Mouse (Mus musculus) left cerebral cortex, postnatal 25 days (tissue): ENCODE measurements around the gene 2900026A02Rik. TPM values are rescaled to one million over a fixed set of nuclear protein-coding genes. Genes with fewer than 3 reads are reported as not detected.

Experiments
- DNase-seq, 2 experiments: peaks; one replicate each; pipeline ENCODE4 v3.0.0; 2022; ENCODE audit warnings: low spot score in 2 of 2, mixed read lengths in 1 of 2
- intact Hi-C: fragments of 180-260 bp; cut with DNase I; formaldehyde crosslinking; loops from one replicate; pipeline ENCODE4 v1.15.1; 2025
- total RNA-seq, 2 experiments: library from RNA; stranded (reverse); gene quantifications; 2 replicates each; pipeline ENCODE4 v1.2.3; 2021

Gene 2900026A02Rik
- total RNA-seq, 2 experiments from 2014 or later = 39.0 to 44.7 TPM

DNA sequence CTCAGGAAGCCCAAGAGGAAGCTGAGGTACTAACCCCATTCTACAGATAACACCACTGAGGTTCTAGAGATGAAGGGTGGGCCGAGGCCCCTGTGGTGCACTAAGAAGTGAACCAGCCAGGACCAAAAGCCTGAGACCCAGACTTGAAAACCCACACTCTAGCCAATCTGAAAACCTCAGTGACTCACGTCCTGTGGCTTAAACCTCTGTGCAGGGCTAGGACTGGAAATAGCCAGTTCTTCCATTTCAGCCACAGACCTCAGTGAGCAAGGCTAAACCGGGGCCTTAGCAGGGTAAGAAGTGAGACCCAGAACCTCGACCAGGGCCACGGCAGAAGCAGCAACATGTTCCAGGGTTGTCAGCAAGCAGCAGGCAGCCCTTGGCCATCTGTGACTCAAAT, 64.0 kb downstream of the 2900026A02Rik start:
- no peak for DNase-seq
- intact Hi-C loops = no loop called here

- intact Hi-C loops = loop anchor here (1.0 to 2.0 kb wide), 2 partner anchors 44 to 56 kb away; no protein-coding TSS in a partner anchor
- DNase-seq = peak; percentile 82 to 90
Observed at GRCm38 (mm10) chr5:113155133-113155532, 65.9 kb downstream of the 2900026A02Rik start.

DNA sequence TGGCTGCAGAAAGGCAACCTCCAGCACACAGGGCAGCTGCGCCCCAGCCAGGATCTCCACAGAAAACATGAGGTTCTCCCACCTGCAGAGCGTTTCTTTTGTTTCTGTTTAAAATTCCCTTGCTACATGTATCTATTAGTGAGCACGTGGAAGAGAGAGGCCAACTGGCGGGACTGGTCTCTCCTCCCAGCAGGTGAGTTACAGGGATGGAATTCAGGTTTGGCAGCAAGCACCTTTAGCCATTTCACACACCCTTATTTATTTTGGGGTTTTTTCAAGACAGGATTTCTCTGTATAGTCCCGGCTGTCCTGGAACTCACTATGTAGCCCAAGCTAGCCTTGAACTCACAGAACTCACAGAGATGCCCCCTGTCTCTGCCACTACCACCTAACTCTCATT, 66.6 kb downstream of the 2900026A02Rik start:
- intact Hi-C loops = loop anchor here (2.0 kb wide), 1 partner anchor 44 kb away; no protein-coding TSS in a partner anchor
- no peak for DNase-seq

DNA sequence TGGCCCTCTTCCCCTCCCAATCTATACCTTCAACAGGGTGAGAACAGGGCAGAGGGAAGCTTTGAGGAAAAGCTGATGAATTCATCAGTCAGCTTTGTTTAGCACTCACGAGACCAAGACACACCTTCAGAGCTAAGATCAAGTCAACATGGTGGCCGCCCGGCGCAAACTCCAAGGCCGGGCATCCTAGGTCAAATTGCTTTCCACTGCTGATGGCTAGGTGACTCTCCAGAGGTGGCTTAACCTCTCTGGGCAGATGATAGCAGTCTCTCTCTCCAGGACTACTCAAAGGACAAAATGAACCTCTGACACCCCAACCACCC, 67.6 kb downstream of the 2900026A02Rik start:
- DNase-seq = no peak
- intact Hi-C loops = no loop called here

- intact Hi-C loops = no loop called here
Observed at GRCm38 (mm10) chr5:113152663-113153507, 68.2 kb downstream of the 2900026A02Rik start.

DNA sequence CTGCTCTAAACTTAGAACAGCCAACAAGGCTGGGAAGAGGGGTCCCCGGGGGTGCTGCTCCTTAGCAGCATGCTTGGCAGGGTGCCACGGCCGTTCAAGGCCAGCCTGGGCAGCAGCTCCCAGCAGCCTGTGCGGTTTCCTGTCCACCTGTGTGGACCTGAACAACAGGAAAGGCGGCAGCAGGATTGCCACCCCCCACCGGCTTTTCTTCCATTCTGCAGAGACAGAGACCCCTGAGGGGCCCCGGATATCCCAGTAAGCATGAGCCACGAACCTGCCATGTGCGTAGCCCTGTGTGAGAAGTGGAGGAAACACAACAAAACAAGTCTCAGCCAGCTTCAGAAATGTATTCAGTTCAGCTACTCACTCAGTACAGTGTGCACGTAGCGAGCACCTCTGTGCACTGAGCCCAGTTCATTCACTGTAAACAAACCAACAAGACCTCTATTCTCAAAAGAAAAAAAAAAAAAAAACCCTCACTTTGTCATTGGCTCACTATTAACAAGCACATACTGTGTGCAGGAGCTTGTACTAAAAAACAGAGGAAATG, 69.4 kb downstream of the 2900026A02Rik start:
- no peak for DNase-seq
- intact Hi-C loops = no loop called here

More at GRCm38 (mm10) chr5:113152663-113153507, 68.2 kb downstream of the 2900026A02Rik start:
- peak in 1 of 2 experiments; percentile 57 for DNase-seq

DNA sequence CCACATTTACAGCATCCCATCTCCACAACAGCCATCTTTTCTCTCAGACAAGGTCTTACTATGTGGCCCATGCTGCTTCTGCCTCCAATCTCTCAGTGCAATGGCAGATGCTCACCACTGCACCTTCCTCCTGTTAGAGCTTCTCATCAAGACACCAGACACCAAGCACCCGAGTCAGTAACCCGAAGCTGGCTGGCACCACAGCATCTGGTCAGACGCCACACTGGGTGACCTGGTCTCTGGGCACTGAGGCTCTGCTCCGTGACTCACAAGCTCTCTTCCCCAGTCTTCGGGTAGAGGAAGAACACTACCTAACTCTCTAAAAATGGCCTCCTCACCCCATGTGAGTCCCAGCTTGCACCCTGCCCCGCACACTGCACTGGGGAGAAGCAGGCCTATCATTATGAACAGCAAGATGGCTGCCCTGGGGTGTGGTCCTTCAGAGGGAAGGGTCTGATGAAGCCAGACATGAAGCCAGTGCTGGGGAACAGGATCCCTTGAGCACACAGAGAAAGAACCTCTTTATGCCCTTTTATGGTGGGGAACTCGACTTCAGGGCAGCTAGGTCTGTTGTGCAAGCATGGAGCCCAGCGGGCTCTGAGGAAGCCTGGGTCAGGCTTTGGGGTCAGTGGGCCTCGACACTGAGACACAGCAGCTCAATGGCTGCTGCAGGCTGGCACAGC, 70.0 kb downstream of the 2900026A02Rik start:
- no peak for DNase-seq
- intact Hi-C loops = no loop called here

- no peak for DNase-seq
- intact Hi-C loops = no loop called here
Observed at GRCm38 (mm10) chr5:113149052-113149451, 72.0 kb downstream of the 2900026A02Rik start.

DNA sequence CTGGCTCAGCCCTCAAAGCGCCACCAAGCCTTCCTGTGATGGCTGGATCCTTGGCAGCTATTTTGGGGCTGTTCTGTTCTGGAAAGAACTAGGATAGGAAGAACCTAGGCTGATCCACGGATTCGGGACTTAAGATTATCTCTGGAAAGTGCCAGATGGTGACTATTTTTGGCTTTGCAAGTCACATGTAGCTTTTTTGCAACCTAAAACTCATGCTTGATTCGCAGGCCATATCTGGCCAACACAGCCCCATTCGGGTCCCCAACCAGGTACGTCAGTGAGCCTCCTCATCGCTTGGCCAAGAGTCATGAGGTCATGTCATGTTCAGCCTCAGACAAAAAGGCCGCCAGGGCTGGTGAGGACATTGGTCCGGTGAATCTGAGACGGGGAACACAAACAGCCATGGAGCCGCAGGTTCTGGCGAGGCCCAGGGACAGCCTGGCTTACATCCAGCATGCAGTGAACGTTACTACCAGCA, 73.0 kb downstream of the 2900026A02Rik start:
- peak; percentile 65 to 95 for DNase-seq
- intact Hi-C loops = no loop called here

DNA sequence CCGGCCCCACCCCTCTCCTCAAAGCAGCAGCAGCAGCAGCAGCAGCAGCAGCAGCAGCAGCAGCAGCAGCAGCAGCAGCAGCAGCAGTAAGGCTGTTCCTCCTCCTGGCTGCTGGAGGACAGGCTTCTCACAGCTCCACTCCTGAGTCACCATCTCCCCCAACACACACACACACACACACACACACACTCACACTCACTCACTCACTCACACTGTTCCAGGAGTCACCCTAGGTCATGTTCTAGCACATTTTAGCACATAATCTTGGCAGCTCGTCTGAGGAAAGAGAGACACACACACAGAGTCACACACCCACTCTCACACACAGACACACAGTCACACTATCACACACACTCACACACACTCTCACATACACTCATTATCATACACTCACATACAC, 74.4 kb downstream of the 2900026A02Rik start:
- peak in 1 of 2 experiments; percentile 40 for DNase-seq
- intact Hi-C loops = no loop called here

GRCm38 (mm10) chr5:113145171-113145570, 75.9 kb downstream of the 2900026A02Rik start:
- intact Hi-C loops = no loop called here
- DNase-seq = peak in 1 of 2 experiments; percentile 67

GRCm38 (mm10) chr5:113142486-113142885, 78.5 kb downstream of the 2900026A02Rik start:
- intact Hi-C loops = no loop called here

DNA sequence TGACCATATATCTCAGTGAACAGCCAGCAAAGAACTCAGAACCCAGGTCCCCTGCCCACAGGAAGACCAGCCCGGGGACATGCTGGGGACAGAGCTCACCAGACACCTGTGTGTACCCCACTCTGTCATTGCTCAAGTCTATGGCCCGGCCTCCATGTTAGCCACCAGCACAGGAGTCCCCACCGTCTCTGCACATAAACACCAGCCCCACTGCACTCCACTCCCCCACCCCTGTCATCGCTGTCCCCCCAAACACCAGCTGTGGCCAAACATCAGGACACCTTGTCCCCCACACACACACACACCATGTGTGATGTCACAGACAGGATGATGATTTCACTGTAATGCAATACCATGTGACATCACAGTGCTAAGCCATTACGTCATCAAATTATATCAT, 79.0 kb downstream of the 2900026A02Rik start:
- no peak for DNase-seq
- intact Hi-C loops = no loop called here

More at GRCm38 (mm10) chr5:113142486-113142885, 78.5 kb downstream of the 2900026A02Rik start:
- DNase-seq = peak; percentile 83 to 97

GRCm38 (mm10) chr5:113140872-113141271, 80.2 kb downstream of the 2900026A02Rik start:
- intact Hi-C loops = no loop called here
- no peak for DNase-seq

DNA sequence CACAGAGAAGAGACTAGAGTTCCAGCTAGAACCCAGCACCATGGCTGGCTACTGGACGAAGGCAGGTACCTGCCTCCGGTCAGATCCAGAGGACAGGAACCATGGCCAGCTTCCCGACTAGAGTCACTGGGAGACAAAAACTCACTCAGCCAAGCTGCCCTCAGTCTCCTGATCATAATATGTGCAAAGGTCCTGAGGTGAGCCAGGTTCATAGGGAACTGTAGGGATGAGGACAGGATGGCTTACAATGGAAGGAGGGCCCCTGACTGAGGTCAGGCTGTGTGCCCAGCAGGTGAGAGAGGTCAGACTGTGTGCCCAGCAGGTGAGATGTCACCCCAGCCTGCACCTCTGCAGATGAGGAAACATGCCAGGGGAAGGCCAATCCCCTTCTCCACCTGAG, 81.0 kb downstream of the 2900026A02Rik start:
- no peak for DNase-seq
- intact Hi-C loops = no loop called here

GRCm38 (mm10) chr5:113139064-113139726, 81.8 kb downstream of the 2900026A02Rik start:
- intact Hi-C loops = no loop called here
- no peak for DNase-seq

GRCm38 (mm10) chr5:113138319-113139063, 82.5 kb downstream of the 2900026A02Rik start:
- DNase-seq = peak in 1 of 2 experiments; percentile 66
- intact Hi-C loops = no loop called here

DNA sequence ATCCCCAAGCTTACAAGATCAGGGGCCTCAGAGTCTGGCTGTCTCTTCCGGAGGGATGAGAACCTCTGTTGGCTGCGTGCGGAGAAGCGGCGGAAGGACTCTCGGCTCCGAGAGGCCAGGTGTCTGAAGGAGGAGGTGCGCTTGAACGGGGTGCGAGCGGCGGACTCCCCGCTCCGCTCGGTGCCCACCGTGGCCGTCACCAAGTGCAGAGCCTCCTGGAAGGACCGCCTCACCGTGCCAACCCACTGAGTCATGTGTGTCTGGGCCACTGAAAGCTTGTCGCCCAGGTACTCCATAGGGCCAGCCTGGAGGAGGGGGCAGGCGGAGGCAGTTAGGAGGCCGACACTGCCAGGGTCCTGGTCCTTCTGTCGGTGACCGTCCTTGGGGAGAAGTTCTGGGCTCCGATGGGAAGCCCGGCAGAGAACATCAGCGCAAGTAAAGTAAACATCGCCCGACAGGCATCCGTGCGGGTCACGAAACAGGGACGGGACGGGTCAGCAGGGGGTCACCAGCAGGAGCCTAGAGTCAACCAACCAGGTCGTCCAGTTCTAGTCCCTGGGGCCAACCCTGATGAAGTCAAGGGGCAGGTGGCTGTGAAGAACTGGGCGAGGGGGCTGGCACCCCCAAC, 83.2 kb downstream of the 2900026A02Rik start:
- DNase-seq = peak in 1 of 2 experiments; percentile 48
- intact Hi-C loops = loop anchor here (2.0 kb wide), 1 partner anchor 37 kb away; no protein-coding TSS in a partner anchor
